Mouse (Mus musculus) frontal cortex, postnatal 36 days (tissue): ENCODE measurements around the gene L3mbtl3.

Experiments used
- DNase-seq, 2 experiments: peaks; one replicate each; pipeline ENCODE4 v3.0.0; 2022; ENCODE audit warnings: low spot score in 2 of 2

The L3mbtl3 gene

DNA sequence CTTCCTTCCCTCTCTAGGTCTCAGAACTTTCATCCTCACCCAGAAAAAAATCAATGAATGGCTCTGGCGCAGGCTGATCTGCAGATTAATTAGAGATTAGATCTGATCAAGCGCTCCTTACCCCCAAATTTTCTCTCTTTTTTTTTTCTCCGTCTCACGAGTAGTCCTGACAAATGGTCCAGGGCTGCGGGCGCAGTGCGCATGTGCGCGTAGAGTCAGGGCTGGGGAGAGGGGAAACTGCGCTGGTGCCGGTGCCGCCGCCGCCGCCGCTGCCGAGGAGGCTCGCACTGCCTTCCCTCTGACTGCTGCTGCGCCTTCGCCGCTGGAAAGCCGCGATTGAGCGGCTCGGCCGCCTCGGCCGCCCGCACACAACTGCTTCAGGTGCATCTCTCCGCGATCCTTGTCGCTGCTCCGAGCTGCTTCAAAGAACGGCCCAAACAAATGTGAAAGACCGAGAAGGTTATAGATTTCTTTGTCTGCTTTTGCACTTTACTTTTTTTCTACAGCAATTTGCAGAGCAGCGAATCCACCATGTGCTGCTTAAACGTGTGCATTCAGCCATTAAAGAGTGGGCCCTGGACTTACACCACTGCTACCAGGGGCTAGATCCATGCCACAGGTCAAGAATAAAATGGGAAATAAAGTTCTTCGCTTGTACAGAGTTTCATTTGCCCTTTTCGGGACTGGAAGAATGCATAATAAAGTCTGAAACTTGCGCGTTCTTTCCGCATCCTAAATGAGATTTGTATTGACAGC is at the start of gene L3mbtl3:
Gene L3mbtl3, minus strand, starts transcription at position 182 of the 756 bp plus-strand sequence.
- peak; percentile 88 to 91 for DNase-seq

DNA sequence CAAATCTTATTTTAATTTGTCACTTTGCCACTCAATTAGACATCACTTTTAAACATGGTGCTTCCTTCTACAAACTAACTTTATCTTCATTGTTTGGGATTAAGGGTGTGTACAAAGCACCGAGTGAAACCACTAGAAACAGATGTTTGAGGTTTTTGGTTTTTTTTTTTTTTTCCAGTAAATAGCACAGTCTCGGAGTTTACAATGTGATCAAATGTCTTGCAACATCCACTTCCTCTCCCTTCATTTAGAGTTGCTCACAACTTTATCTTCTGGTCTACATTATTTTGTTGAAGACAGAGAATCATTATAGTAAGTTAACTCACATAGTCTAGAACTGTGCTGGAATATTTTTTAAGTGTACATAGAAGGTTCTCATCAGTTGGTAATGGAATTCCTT is 45.4 kb upstream of the L3mbtl3 start:
- no peak for DNase-seq

DNA sequence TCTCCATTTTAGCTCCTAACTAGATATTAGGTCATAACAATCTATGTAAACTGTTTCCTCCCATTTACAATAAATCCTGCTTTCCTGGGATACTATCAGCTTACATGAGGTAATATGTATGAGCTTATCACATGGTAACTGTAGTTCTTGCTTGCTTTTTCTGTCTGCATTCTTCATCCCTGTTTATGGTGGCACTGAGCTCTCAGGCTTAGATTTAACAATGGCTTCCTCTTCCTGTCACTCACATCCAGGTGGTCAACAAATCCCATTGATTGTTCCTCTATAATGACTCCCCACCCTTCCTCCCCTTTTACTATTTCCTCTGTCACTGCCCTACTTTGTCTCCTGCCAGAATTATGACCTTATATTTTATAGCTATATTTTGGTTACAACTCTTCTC is 12.9 kb upstream of the L3mbtl3 start:
- DNase-seq, result no peak

DNA sequence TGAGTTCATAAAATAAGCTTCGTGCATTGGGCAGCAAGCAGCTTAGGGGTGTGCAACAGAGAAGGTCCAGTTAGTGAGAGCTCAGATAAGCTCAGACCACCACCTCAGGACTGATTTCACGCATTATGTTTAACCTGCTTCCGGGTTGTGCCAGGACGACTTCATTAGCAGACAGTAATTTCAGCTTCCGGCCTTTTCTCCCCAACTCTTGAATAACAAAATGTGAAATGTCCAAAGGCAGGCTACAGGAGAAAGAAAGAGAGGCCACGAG is 1.5 kb upstream of the L3mbtl3 start:
- no peak for DNase-seq

DNA sequence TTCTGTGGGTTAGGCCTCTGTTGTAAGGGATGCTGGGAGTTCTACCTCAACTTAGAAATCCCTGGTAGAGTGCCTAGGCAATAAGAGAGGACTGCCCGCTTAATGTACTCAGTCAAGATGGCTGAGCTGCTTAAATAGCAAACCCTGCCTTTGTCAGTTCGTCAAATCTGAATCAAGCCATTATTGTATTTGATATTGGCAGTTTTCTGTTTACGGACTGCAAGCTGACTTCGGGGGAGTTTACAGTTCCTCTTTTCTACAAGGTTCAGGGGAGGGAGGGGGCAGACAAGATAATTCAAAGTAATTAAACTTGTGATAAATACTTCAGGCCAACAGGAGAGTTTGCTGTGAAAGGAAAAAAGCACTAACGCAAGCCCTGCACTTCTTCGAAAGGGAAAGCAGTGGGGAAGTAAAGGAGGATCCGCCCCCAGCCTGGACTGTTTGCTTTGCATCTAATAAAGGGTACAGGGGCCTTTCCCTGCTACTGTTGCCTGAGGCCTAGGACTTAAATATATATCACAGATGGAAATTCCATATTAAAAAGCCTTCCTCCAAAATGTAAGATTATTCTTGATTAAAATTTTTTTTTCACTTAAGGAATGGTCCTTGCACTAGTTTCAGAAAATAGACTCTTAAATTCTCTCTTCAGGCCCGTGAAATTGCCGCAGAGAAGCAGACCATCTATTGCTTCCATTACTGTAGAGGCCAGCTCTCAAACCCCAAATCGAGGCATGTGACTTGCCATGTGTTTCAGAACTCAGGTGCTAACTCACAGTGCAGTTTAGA is 968 bp upstream of the L3mbtl3 start:
- no peak for DNase-seq

DNA sequence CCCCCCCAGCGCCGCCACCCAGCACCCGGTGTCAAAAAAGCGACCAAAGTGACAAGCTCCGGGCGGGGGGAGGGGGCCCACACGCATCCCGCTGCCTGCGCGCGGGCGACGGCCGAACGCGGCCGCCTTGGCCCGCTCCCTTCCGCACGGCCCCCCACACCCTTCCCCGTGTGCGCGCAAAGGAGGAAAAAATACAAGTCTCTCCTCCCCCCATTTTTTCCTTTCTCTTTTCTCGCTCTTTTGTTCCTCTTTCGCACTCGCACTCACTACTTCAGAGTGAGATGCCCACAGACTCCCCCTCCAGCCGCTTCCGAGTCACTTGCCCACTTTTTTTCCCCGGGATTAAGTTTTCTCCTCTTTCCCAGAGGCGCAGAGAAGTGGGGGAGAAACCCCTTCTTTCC is 420 bp downstream of the L3mbtl3 start:
- DNase-seq, result no peak

DNA sequence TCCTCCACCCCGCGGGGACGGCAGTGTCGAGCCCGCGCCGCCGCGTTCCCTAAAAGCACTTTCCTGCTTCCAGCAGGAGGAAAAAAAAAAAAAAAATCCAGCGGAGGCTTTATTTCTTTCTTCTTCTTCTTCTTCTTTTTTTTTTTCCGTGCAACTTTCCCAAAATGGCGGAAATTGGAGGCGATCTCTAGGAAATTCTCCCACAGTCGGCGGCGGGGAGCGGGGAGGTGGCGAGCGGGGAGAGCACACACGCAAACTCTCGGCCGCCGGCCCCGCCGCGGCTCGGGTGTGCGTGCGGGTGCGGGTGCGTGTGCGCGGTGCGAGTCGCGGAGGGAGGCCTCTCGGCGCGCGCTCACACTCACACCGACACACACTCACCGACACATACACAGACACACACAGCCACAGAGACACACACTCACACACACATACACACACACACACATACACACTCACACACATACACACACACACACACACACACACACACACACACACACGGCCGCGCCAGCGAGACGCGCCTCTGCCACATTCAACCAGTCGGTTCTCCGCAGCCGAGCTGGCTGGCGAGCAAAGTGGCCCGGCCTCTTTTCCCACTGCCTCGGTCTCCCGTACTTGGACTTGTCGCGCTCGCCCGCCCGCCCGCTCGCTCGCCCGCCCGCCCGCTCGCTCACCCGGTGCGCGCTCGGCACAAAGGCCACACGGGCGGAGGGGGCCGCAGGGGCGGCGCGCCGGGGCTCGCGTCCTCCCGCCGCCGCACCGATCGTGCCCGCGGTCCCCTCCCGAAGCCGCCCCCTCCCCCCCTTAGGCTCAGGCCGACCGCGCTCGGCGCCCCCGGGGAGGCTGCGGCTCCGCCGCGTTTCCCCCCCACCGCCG is 1.1 kb downstream of the L3mbtl3 start:
- peak; percentile 46 to 60 for DNase-seq

DNA sequence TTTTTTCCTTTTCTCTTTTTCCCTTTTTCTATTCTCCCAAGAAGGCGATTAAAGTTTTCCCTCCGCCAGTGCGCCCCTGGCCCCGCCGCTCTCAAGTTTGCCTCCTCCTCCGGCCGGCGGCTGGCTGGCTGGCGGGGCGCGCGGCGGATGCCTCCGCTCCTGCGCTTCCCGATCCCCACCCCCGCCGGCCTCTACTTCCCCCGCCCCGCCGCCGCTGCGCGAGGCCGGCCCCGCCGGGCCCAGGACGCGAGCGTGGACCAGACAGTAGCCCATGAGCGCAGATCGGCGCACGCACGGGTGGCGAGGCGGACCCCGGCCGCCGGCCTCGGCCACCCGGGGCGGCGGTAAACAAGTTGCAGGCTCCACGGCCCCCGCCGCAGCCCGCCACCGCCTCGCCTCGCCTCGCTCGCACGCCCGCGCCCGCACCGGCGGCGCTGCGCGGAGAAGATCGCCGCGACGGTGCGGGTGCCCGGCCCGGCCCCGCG is 1.8 kb downstream of the L3mbtl3 start:
- DNase-seq, result peak; percentile 42 to 47

DNA sequence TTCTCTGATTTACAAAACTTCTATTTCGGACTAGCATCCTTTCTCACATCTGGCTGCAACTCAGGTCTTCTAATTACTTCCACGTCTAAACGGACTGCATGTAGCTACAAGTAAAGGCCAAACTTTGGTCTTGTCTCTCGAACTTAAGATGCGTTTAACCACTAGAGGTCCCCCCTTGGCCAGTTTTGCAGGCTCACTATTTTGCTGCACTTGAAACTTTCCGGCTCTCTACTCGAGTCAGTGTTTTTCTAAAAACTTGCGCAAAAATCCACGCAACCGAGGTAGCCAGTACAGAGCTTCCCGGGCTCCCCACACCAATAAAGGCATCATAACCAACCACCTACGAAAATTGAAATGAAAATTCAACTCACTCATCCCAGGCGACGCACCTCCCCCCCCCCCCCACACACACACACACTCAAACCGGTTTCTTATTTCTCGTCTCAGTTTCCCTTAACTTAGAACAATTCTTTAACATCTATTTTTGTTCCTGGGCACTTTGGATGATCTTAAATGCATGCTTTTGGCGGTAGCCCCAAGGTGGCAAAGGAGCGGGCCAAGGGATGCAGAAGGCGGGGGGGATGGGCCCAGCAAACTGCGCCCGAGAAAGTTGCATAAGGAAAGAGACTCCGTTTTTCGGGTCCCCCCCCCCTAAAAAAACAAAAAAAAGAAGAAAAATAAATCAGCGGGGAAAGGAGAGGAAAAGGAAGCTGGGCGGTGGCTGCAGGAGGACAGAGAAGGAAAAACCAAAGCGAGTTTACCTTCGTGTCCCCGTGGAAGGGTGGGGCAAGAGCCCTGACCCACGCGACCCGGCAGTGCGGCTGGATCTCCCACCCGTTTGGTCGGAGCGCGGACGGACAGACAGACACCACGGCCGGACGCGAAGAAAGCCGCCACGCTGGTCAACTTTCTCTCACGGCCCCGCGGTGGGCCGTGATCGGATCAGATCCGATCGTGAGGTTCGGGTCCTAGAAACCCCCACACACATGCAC is 2.5 kb downstream of the L3mbtl3 start:
- DNase-seq, result peak; percentile 72 to 89

DNA sequence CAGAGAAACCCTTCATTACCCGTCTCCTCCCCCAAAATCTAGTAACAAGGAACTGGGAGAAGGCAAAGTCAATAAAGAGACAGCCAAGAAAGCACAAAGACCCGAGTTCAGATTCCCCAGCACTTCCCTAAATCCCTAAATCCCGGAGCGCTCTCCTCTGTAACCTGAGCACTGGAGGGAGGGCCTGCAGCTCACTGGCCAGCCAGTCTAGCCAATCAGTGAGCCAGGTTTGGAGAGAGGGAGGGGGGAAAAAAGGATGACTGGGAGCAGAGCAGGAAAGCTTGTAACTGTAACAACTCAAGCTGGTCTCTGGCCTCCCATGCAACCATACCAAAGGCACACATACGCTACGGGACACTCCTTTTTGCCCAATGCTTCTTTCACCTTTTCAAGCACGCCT is 4.4 kb downstream of the L3mbtl3 start:
- no peak for DNase-seq

DNA sequence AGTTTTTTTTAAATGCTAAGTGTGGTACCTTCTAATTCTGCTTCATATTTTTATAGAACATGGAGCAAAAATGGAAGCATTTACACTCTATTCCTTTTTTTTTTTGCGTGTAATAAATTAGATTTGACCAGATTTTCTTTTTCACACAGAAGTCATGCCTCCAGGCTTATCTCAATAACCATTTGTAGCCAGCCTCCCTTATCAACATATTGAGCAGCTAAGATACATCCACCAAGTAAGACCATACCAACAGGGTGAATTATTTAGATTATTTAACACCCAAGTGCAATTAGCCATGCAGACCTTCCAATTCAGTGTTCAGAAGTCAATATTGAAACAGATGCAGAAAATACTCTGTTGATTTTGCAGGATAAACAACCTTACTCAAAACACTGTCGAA is 10.8 kb downstream of the L3mbtl3 start:
- DNase-seq, result no peak

DNA sequence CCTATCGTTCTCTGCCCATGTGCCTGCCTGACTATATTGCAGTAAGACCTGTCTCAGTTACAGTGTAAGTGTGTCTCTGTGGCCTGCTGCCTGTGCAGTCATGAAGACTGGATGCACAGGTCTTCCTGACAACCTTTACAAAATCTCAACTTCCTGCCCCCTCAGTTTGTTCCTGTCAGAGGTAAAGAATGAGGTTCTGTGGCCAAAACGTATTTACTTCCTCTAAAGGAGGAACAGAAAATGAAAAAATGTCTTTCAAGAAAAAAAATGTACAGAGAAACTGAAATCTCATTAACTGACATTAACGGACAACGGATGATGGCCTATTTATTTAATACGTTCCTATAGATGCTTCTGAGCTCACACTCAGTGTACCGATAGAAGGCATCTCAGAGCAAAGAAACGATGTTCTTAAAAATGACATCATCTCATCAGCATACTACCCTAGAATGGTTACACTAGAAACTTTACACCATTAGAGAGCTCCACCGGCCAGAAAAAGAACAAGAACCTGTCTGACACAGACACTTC is 11.4 kb downstream of the L3mbtl3 start:
- DNase-seq, result no peak

DNA sequence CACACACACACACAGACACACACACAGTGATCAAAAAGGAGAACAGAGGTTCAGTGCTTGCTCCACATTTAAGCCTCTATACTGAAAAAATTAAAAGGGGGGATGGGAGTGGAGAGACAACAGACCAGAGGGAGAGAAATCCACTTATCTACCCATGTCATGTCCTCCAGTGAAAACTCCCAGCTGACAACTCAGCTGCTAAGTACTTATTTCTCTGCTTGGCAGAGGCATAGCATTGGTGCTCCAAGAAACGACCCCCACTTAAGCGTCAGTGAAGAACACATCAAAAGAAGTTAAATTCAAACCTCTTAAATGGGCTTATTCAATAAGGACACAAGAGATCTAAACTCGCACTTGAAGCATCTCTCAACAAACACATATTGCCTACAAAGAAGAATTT is 12.2 kb downstream of the L3mbtl3 start:
- no peak for DNase-seq

DNA sequence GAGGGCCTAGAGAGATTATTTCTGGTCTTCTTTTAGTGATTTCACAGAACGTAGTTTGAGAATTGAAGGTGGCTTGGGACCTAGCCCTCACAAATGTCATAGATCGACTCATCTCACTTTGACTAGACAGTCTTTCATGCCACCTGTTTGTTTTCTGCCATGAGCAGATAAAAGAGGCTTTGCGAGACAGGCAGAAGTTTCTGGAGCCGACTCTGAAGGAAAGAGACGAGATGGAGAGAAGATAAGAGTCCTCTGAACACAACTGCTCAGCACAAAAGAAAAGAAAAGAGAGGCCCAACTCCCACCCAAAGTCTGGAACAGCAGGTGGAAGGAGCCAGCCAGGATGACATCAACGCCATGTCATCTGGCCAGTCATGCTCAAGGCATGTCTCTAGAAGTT is 17.0 kb downstream of the L3mbtl3 start:
- DNase-seq, result no peak

DNA sequence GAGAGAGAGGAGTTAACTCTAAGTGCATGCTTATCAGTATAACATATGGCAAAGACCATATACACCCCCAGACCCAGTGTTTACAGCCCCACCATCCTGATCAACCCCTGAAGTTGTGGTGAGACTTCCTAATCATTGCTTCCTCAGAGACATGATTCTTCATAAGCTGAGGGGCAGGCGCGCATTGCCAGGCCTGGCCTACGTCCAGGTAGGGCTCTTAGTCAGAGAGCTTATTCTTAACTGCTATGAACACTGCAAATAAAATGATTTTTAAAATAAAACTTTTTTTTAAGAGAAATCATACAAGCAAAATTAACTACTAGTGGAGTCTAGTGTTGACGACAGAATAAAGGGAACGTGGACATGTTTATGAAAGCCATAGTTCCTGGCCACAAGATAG is 17.5 kb downstream of the L3mbtl3 start:
- peak in 1 of 2 experiments; percentile 40 for DNase-seq

DNA sequence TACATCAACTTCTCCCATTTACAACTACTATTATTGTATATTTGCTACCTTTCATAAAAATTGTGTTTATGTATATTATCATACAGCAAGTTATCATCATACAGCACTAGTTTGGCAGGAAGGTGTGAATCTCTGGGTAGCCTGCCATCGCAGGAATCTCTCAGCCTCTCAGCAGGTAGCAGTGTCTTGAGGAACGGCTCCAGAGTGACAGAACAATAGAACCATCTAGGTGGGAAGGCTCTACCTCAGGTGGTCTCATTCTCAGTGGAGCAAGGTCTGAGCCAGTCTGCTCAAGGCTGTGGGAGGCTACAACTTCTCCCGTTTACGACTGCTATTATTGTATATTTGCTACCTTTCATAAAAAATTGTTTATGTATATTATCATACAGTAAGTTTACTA is 22.0 kb downstream of the L3mbtl3 start:
- no peak for DNase-seq

DNA sequence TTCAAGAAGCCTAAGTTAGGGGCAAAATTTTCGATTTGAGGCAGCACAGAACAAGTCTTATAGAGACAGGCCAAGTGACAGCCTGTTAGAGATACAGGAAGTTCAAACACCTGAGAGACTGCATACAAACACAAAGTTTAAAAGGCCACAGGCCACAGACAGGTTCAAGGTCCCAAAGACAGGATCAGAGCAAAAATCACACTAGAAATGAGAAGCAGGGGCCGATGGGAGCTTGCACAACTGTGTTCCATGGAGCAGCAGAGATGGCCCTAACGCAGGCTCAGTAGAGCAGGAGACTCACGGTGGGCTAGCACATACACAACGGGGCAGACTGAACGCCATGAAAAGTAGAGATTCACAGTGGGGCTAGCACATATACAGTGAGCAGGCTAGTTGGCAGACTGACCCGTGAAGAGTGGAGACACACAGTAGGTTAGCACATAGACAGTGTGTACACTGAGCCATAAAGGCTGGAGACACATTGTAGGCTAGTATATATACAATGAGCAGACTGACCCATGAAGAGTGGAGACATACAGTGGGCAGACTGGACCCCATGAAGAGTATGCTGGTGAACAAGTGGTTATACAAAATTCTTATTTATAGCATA is 24.5 kb downstream of the L3mbtl3 start:
- no peak for DNase-seq

DNA sequence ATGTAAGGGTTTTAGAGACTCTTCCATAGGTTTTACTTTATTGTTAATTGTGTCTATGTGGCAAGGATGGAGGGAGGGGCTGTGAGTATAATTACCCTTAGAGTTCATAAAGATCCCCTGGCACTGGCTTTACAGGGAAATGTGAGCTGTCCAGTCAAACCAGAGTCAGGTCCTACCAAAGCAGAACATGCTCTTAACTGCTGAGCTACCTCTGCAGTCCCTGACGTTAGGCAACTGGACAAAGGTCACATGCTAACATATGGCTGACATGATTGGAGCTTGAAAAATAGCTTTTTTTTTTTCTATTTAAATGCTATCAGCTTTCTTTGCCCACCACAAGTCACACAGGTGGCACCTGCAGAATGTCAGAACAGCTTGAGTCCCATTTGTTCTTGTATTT is 25.6 kb downstream of the L3mbtl3 start:
- no peak for DNase-seq

DNA sequence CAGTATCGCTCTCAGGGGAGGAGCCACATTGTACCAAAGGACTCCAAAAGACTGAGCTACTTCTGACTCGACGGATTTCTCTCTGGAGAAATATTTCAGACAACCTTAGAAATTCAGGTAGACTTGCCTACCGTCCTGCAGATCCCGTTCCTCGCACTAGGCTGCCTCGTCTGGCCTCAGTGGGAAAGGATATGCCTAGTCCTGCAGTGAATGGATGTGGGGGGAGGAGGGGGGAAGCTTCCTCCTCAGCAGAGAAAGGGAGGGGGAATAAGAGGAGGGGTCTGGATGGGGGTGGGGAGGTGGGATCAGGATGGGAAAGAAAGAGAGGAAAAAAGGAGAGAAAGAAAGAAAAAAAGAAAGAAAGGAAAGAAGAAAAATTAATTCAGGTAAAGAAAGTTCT is 28.2 kb downstream of the L3mbtl3 start:
- no peak for DNase-seq

DNA sequence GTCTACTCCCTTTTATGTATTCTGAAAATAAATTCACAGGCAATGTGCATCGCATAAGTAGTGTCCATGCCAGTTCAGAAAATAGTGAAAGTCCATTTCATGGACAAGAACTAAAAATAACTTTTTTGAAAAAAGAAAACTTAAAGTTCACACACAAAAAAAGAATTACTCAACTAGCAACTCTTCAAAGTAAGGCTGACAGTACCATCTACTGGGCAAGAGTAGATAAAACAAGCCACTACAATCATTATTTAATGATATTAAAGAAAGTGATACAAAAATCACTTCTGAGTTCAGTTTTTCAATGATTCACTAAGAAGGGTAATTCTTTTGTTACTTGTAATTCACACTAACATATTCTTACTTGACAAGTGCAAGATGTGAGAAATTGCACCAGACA is 29.9 kb downstream of the L3mbtl3 start:
- DNase-seq, result no peak
